In genomic region chr19:45815831-45816405, GRCm38 (mm10) we compare ENCODE assay signal across 8 mouse cellular contexts. TPM values are rescaled to one million over a fixed set of nuclear protein-coding genes. Genes with fewer than 3 reads are reported as not detected.
DNase-seq lines count a peak whose midpoint lies in the region; ATAC-seq and TF ChIP-seq lines count a peak whose summit lies in the region.

TSS of gene Kcnip2 (minus strand) at chr19:45816061.

- TF ChIP-seq EP300 in stomach, postnatal 0 days (optimal IDR thresholded peaks at IDR 0.05) = no peak

- intact Hi-C loops in gastrocnemius, adult 2 months (cut with DNase I) = no loop called here
- intact Hi-C loops in gastrocnemius, postnatal 36 days (cut with DNase I) = no loop called here

- no peaks in the 10 kb centered on the region for H3K9me3 ChIP-seq in forebrain, embryonic 10.5 days
- H3K9me3 ChIP-seq in hindbrain, embryonic 12.5 days (replicated peaks) = no peaks in the 10 kb centered on the region
- no peaks in the 10 kb centered on the region for H3K9me3 ChIP-seq in midbrain, embryonic 10.5 days (replicated peaks)
- no peaks in the 10 kb centered on the region for H3K9me3 ChIP-seq in stomach, postnatal 0 days (ENCODE audit: control insufficient read depth, low read length)

- peaks cover 8% of the 10 kb centered on the region; the same call in 1 of the 2 replicates for H3K36me3 ChIP-seq in forebrain, embryonic 10.5 days (replicated peaks)
- 0 out of 2 replicates have a peak, but pooled peaks cover 2% of the 10 kb centered on the region for H3K36me3 ChIP-seq in hindbrain, embryonic 12.5 days
- no peaks in the 10 kb centered on the region for H3K36me3 ChIP-seq in midbrain, embryonic 10.5 days
- H3K36me3 ChIP-seq in stomach, postnatal 0 days (ENCODE audit: control insufficient read depth, insufficient read depth, low read length) = peaks cover 4% of the 10 kb centered on the region; the same call in 1 of the 2 replicates

- peak; percentile 61 for TF ChIP-seq CTCF in gastrocnemius, adult 2 months (IDR thresholded peaks at IDR 0.05)
- TF ChIP-seq CTCF in stomach, postnatal 0 days (IDR thresholded peaks at IDR 0.05; ENCODE audit: low read depth) = peak; percentile 55

- under 1% methylated on average over 29 of the region's 29 CpGs for WGBS in forebrain, embryonic 10.5 days
- WGBS in hindbrain, embryonic 12.5 days = under 1% methylated on average over 21 of the region's 29 CpGs
- WGBS in midbrain, embryonic 10.5 days = under 1% methylated on average over 29 of the region's 29 CpGs
- WGBS in stomach, postnatal 0 days = 2% methylated on average over 19 of the region's 29 CpGs

- peaks cover 72% of the 10 kb centered on the region for H3K27me3 ChIP-seq in forebrain, embryonic 10.5 days (ENCODE audit: poor library complexity, severe bottlenecking)
- H3K27me3 ChIP-seq in hindbrain, embryonic 12.5 days = peaks cover 22% of the 10 kb centered on the region
- peaks cover 63% of the 10 kb centered on the region for H3K27me3 ChIP-seq in midbrain, embryonic 10.5 days (ENCODE audit: low read depth, poor library complexity, severe bottlenecking)
- no peaks in the 10 kb centered on the region for H3K27me3 ChIP-seq in stomach, postnatal 0 days (ENCODE audit: control insufficient read depth, insufficient read depth, low read length)

- H3K9ac ChIP-seq in hindbrain, embryonic 12.5 days = peak within 1 kb of the TSS; percentile 60
- H3K9ac ChIP-seq in stomach, postnatal 0 days (ENCODE audit: low read length) = peak within 1 kb of the TSS; percentile 55

- H3K27ac ChIP-seq in gastrocnemius, adult 2 months = no peak within 1 kb of the TSS
- peak within 1 kb of the TSS; percentile 66 for H3K27ac ChIP-seq in forebrain, embryonic 10.5 days
- H3K27ac ChIP-seq in hindbrain, embryonic 12.5 days = no peak within 1 kb of the TSS
- H3K27ac ChIP-seq in midbrain, embryonic 10.5 days (replicated peaks) = peak within 1 kb of the TSS; percentile 75
- H3K27ac ChIP-seq in stomach, postnatal 0 days (replicated peaks) = no peak within 1 kb of the TSS

- H3K4me2 ChIP-seq in hindbrain, embryonic 12.5 days (replicated peaks) = peak within 1 kb of the TSS; percentile 85
- H3K4me2 ChIP-seq in stomach, postnatal 0 days (replicated peaks; ENCODE audit: low read depth) = peak within 1 kb of the TSS; percentile 51

- H3K4me3 ChIP-seq in gastrocnemius, adult 2 months = peak within 1 kb of the TSS; percentile 58
- H3K4me3 ChIP-seq in forebrain, embryonic 10.5 days = peak within 1 kb of the TSS; percentile 56
- H3K4me3 ChIP-seq in hindbrain, embryonic 12.5 days = peak within 1 kb of the TSS; percentile 39
- H3K4me3 ChIP-seq in midbrain, embryonic 10.5 days = peak within 1 kb of the TSS; percentile 63
- H3K4me3 ChIP-seq in stomach, postnatal 0 days (ENCODE audit: low read depth, low read length) = peak within 1 kb of the TSS; percentile 26

- DNase-seq in gastrocnemius, adult 2 months = peak; percentile 39
- DNase-seq in gastrocnemius, postnatal 36 days = no peak
- peak; percentile 39 for DNase-seq in forebrain, embryonic 10.5 days (ENCODE audit: extremely low spot score, low spot score)
- DNase-seq in layer of hippocampus, postnatal 25 days (ENCODE audit: extremely low spot score in 1 of 2, low spot score in 1 of 2) = peak; percentile 48 to 64
- peak; percentile 62 for DNase-seq in midbrain, embryonic 10.5 days (ENCODE audit: low spot score)
- DNase-seq in stomach, postnatal 0 days (ENCODE audit: low spot score) = peak; percentile 36
- DNase-seq in urinary bladder, postnatal 4 days (ENCODE audit: low spot score in 2 of 2) = no peak

- H3K4me1 ChIP-seq in forebrain, embryonic 10.5 days = peaks cover 68% of the 10 kb centered on the region
- H3K4me1 ChIP-seq in hindbrain, embryonic 12.5 days = peaks cover 43% of the 10 kb centered on the region
- H3K4me1 ChIP-seq in midbrain, embryonic 10.5 days = peaks cover 56% of the 10 kb centered on the region
- H3K4me1 ChIP-seq in stomach, postnatal 0 days (replicated peaks; ENCODE audit: control insufficient read depth, insufficient read depth) = peaks cover 7% of the 10 kb centered on the region; the same call in 1 of the 2 replicates

- ATAC-seq in hindbrain, embryonic 12.5 days (ENCODE audit: low FRiP score) = peak; percentile 52
- peak; percentile 42 for ATAC-seq in stomach, postnatal 0 days (ENCODE audit: low FRiP score, low TSS enrichment)

RNA-seq across cellular contexts. Expression of gene Kcnip2, which starts in this region (rescaled TPM):
- total RNA-seq in gastrocnemius, adult 2 months (2021) = under 1 TPM; 0.48 to 0.70 TPM
- under 1 TPM; 0.17 to 0.38 TPM for total RNA-seq in gastrocnemius, postnatal 36 days (2021)
- polyA plus RNA-seq in forebrain, embryonic 10.5 days (2016; fragmentation: Nextera tagmentation; extraction: Ambion mirVana) = 0.71 and 0.86 TPM in 2 replicates
- 3.0 and 3.7 TPM in 2 replicates for polyA plus RNA-seq in hindbrain, embryonic 12.5 days (2016; fragmentation: Nextera tagmentation; extraction: Ambion mirVana)
- total RNA-seq in layer of hippocampus, postnatal 25 days (2021) = 100 to 1,000 TPM; 229 to 230 TPM
- polyA plus RNA-seq in midbrain, embryonic 10.5 days (2016; fragmentation: Nextera tagmentation; extraction: Ambion mirVana) = 0.53 and 0.89 TPM in 2 replicates
- 2.1 and 2.2 TPM in 2 replicates for polyA plus RNA-seq in stomach, postnatal 0 days (2015; fragmentation: Nextera tagmentation; extraction: Ambion mirVana)

Comparison
In these comparisons a context has a peak if more than half of its experiments do, and no peak if none do; other contexts are left out.
1. RNA of gene Kcnip2 (total RNA-seq): 229 to 230 TPM in layer of hippocampus, postnatal 25 days; 0.48 to 0.70 TPM in gastrocnemius, adult 2 months and 0.17 to 0.38 TPM in gastrocnemius, postnatal 36 days; every median in the first group is over 100 times any median in the second.
2. Peak in DNase-seq and H3K4me3 ChIP-seq in gastrocnemius, adult 2 months; RNA of the gene not detected or under 1 TPM.
3. Peak in DNase-seq, H3K4me3 ChIP-seq and H3K27ac ChIP-seq in forebrain, embryonic 10.5 days; RNA of the gene not detected or under 1 TPM.
4. Peak in DNase-seq, H3K4me3 ChIP-seq and H3K27ac ChIP-seq in midbrain, embryonic 10.5 days; RNA of the gene not detected or under 1 TPM.
5. DNase-seq: peak in layer of hippocampus, postnatal 25 days (2 of 2) and stomach, postnatal 0 days (single experiment); none in gastrocnemius, postnatal 36 days (0 of 2) and urinary bladder, postnatal 4 days (0 of 2).
6. Peak in every context shown above with its lines, with median percentiles within 50 percentile points of each other: H3K4me3 ChIP-seq.